Mouse (Mus musculus): ENCODE measurements around the gene Trpm3. TPM values are rescaled to one million over a fixed set of nuclear protein-coding genes. Genes with fewer than 3 reads are reported as not detected.

The Trpm3 gene
- polyA plus RNA-seq, 1 experiment = 0.30 TPM

- Histone ChIP-seq H3K4me3 (ENCODE audit: control insufficient read depth, insufficient read depth, low read length) (no peak overlapping the region), H3K27ac (ENCODE audit: control insufficient read depth, insufficient read depth, low read length) (no peak overlapping the region), H3K27me3 (ENCODE audit: control insufficient read depth, insufficient read depth, low read length) (no peaks in the 10 kb centered on the region), H3K36me3 (ENCODE audit: control insufficient read depth, insufficient read depth, low read length) (no peaks in the 10 kb centered on the region), H3K4me1 (replicated peaks; ENCODE audit: control insufficient read depth, insufficient read depth, low read length) (no peaks in the 10 kb centered on the region)
- 91% methylated on average over 3 of the region's 3 CpGs for WGBS
- no peak for DNase-seq
- TF ChIP-seq POLR2A (IDR thresholded peaks at IDR 0.05; ENCODE audit: control insufficient read depth, extremely low read depth, insufficient read depth, low read length, poor library complexity) = no peak
- TF ChIP-seq CTCF (IDR thresholded peaks at IDR 0.05; ENCODE audit: borderline replicate concordance, control insufficient read depth, extremely low read depth, insufficient read depth, low read length, poor library complexity) = no peak
Observed at GRCm38 (mm10) chr19:22418239-22418638, 279.4 kb downstream of the Trpm3 start.

GRCm38 (mm10) chr19:22437207-22437606 lies 298.4 kb downstream of the Trpm3 start:
- no peaks in the 10 kb centered on the region for H3K36me3 ChIP-seq (ENCODE audit: control insufficient read depth, insufficient read depth, low read length)
- H3K4me3 ChIP-seq (ENCODE audit: control insufficient read depth, insufficient read depth, low read length) = no peak overlapping the region
- WGBS = 90% methylated on average over 2 of the region's 2 CpGs
- H3K27me3 ChIP-seq (ENCODE audit: control insufficient read depth, insufficient read depth, low read length) = no peaks in the 10 kb centered on the region
- H3K4me1 ChIP-seq (replicated peaks; ENCODE audit: control insufficient read depth, insufficient read depth, low read length) = no peaks in the 10 kb centered on the region
- no peak overlapping the region for H3K27ac ChIP-seq (ENCODE audit: control insufficient read depth, insufficient read depth, low read length)
- DNase-seq = no peak
- TF ChIP-seq CTCF (IDR thresholded peaks at IDR 0.05; ENCODE audit: borderline replicate concordance, control insufficient read depth, extremely low read depth, insufficient read depth, low read length, poor library complexity) (no peak), POLR2A (IDR thresholded peaks at IDR 0.05; ENCODE audit: control insufficient read depth, extremely low read depth, insufficient read depth, low read length, poor library complexity) (no peak)

- TF ChIP-seq CTCF (IDR thresholded peaks at IDR 0.05; ENCODE audit: borderline replicate concordance, control insufficient read depth, extremely low read depth, insufficient read depth, low read length, poor library complexity) (no peak), POLR2A (IDR thresholded peaks at IDR 0.05; ENCODE audit: control insufficient read depth, extremely low read depth, insufficient read depth, low read length, poor library complexity) (no peak)
- no peaks in the 10 kb centered on the region for H3K27me3 ChIP-seq (ENCODE audit: control insufficient read depth, insufficient read depth, low read length)
- H3K4me3 ChIP-seq (ENCODE audit: control insufficient read depth, insufficient read depth, low read length) = no peak overlapping the region
- no peak for DNase-seq
- H3K4me1 ChIP-seq (replicated peaks; ENCODE audit: control insufficient read depth, insufficient read depth, low read length) = no peaks in the 10 kb centered on the region
- WGBS = 8% methylated on average over 18 of the region's 18 CpGs
- no peaks in the 10 kb centered on the region for H3K36me3 ChIP-seq (ENCODE audit: control insufficient read depth, insufficient read depth, low read length)
- no peak overlapping the region for H3K27ac ChIP-seq (ENCODE audit: control insufficient read depth, insufficient read depth, low read length)
Observed at GRCm38 (mm10) chr19:22447418-22448339, 308.8 kb downstream of the Trpm3 start.

GRCm38 (mm10) chr19:22448340-22449288 lies 309.8 kb downstream of the Trpm3 start:
- no peak for DNase-seq
- Histone ChIP-seq H3K4me3 (ENCODE audit: control insufficient read depth, insufficient read depth, low read length) (no peak overlapping the region), H3K36me3 (ENCODE audit: control insufficient read depth, insufficient read depth, low read length) (no peaks in the 10 kb centered on the region), H3K27ac (ENCODE audit: control insufficient read depth, insufficient read depth, low read length) (no peak overlapping the region), H3K4me1 (replicated peaks; ENCODE audit: control insufficient read depth, insufficient read depth, low read length) (no peaks in the 10 kb centered on the region), H3K27me3 (ENCODE audit: control insufficient read depth, insufficient read depth, low read length) (no peaks in the 10 kb centered on the region)
- WGBS = 58% methylated on average over 20 of the region's 20 CpGs
- TF ChIP-seq CTCF (IDR thresholded peaks at IDR 0.05; ENCODE audit: borderline replicate concordance, control insufficient read depth, extremely low read depth, insufficient read depth, low read length, poor library complexity) (no peak), POLR2A (IDR thresholded peaks at IDR 0.05; ENCODE audit: control insufficient read depth, extremely low read depth, insufficient read depth, low read length, poor library complexity) (no peak)

- 90% methylated on average over 5 of the region's 5 CpGs for WGBS
- H3K27me3 ChIP-seq (ENCODE audit: control insufficient read depth, insufficient read depth, low read length) = no peaks in the 10 kb centered on the region
- no peak for DNase-seq
- H3K27ac ChIP-seq (ENCODE audit: control insufficient read depth, insufficient read depth, low read length) = no peak overlapping the region
- TF ChIP-seq CTCF (IDR thresholded peaks at IDR 0.05; ENCODE audit: borderline replicate concordance, control insufficient read depth, extremely low read depth, insufficient read depth, low read length, poor library complexity) (no peak), POLR2A (IDR thresholded peaks at IDR 0.05; ENCODE audit: control insufficient read depth, extremely low read depth, insufficient read depth, low read length, poor library complexity) (no peak)
- no peaks in the 10 kb centered on the region for H3K4me1 ChIP-seq (replicated peaks; ENCODE audit: control insufficient read depth, insufficient read depth, low read length)
- no peaks in the 10 kb centered on the region for H3K36me3 ChIP-seq (ENCODE audit: control insufficient read depth, insufficient read depth, low read length)
- no peak overlapping the region for H3K4me3 ChIP-seq (ENCODE audit: control insufficient read depth, insufficient read depth, low read length)
Observed at GRCm38 (mm10) chr19:22451290-22451689, 312.4 kb downstream of the Trpm3 start.

GRCm38 (mm10) chr19:22456935-22457334 lies 318.1 kb downstream of the Trpm3 start:
- Histone ChIP-seq H3K4me1 (replicated peaks; ENCODE audit: control insufficient read depth, insufficient read depth, low read length) (no peaks in the 10 kb centered on the region), H3K27me3 (ENCODE audit: control insufficient read depth, insufficient read depth, low read length) (no peaks in the 10 kb centered on the region), H3K27ac (ENCODE audit: control insufficient read depth, insufficient read depth, low read length) (no peak overlapping the region), H3K36me3 (ENCODE audit: control insufficient read depth, insufficient read depth, low read length) (no peaks in the 10 kb centered on the region), H3K4me3 (ENCODE audit: control insufficient read depth, insufficient read depth, low read length) (no peak overlapping the region)
- 85% methylated on average over 2 of the region's 2 CpGs for WGBS
- DNase-seq = no peak
- no peak for TF ChIP-seq POLR2A (IDR thresholded peaks at IDR 0.05; ENCODE audit: control insufficient read depth, extremely low read depth, insufficient read depth, low read length, poor library complexity)
- no peak for TF ChIP-seq CTCF (IDR thresholded peaks at IDR 0.05; ENCODE audit: borderline replicate concordance, control insufficient read depth, extremely low read depth, insufficient read depth, low read length, poor library complexity)
